Mouse (Mus musculus): Measurements from ENCODE around the gene Zfp688. TPM values are rescaled to one million over a fixed set of nuclear protein-coding genes. Genes with fewer than 3 reads are reported as not detected.
"Not testable (repeated sequence)": the region's sequence is repeated elsewhere in the genome, so short reads cannot be mapped to it uniquely, and the experiment has no call there.

Gene Zfp688
- total RNA-seq, 2 experiments from 2014 or later = 10.0 to 11.7 TPM

DNA sequence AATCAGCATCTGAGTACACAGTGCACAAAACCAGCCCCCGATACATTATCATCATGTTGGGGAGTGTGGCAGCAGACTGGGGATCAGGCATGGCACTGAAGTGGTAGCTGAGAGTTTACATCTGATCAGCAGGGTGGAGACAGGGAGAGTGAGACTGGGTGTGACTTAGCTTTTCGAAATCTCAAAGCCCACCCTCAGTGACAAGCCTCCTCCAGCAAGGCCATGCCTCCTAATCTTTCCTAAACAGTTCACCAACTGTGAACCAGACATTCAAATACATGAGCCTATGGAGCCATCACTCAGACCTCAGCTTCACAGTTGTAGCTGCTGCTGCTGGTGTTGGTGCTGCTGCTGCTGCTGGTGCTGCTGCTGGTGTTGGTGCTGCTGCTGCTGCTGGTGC, 10.4 kb downstream of the Zfp688 start:
- DNase-seq (ENCODE audit: low spot score in 2 of 2) = no peak

DNA sequence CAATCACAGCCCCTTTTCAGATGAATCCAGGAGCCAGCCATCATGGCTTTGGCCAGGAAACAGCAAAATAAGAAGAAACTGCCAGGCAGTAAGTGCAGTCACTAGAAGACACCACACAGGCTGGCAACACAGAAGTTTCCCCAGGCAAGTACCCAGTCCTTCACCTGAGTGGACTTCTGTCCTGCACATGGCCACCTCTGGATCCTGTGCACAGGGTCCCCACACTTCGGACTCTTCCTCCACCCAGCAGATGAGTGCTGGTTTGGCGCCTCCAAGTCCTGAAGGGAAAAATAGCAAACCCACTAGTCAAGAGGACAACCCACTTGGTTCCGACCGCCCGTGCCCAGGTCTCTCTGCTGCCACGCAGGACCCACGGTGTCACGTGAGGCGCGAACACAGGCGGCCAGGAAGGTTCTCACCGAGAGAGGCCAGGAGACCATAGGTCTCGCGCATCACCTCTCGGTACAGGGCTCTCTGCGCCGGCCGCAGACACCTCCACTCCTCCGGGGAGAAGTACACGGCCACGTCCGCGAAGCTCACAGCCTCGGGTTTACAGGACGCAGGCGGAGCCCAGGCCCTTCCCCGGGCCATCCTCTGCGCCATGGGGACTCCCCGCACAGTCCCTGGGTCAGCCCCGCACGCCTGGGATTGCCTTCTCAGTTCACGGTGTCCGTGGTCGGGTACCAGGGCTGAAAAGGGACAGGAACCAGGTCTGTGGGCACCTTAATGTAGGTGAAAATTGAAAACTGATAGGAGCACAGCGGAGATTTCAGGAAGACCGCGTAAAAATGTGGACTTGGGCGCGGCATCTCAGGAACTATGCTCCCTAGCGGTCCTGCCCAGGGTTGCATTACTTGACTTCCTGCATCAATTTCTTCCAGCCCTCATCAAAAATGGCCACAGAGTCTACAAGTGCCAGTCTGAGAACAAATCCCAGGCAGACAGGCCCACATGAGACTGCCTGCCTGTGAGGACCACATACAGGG, 15.6 kb downstream of the Zfp688 start, which contains the start of gene Zfp764:
Gene Zfp764, minus strand, starts transcription at position 821 of the 986 bp plus-strand sequence.
- DNase-seq (ENCODE audit: low spot score in 2 of 2) = peak; percentile 87 to 90

DNA sequence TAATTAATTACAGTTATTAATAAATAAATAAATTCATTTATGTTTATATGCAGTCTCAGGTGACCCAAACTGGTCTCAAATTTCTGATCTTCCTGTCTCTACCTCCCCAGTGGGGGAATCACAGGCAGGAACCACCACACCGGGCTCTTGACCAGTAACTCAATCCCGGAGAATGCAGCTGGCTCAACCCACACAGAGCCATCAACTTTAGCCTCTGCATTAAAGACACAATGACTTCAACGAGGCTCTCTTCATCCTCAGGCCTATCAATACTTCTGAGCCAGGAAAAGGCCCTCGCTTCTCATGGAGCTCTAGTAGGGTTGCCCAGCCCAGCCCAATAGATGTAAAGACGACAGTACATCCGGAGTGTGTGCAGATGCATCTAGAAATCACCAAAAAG, 17.8 kb downstream of the Zfp688 start:
- not testable (repeated sequence) for DNase-seq (ENCODE audit: low spot score in 2 of 2)

DNA sequence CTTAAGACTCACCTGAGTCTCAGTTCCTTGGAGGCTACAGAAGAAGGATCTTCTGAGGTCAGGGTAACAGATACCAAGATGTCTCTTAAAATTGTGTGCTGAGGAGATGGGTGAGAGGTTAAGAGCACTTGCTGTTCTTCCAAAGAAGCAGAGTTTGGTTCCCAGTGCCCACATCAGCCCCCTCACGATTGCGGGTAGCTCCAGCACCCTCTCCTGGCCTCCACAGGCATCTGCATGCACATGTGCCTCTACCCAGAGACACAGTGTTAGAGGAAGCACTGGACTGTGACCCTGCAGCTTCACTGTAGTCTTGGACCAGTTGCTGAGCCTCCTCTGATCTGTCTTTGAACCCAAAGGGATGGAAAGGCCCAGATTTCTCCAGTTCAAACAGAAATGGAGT, 18.9 kb downstream of the Zfp688 start:
- DNase-seq (ENCODE audit: low spot score in 2 of 2) = no peak

DNA sequence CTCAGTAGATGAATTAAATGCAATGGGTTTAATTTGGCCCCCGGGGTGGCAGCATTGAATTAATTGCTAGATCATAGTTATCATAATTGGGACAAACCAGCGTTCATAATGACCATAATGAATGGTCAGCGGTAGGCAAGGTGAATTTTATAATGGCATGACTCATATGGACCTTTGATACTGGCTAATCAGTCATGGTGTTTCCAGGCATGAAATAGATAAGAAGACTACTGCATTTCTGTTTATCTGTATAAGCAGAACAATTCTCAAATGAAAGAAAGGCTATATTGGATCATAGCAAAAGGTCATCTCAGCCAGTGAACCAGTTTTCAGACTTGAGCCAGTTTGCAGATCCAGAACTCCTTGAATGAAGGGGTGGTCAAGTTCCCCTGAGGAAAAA, 21.5 kb downstream of the Zfp688 start:
- DNase-seq (ENCODE audit: low spot score in 2 of 2) = no peak

DNA sequence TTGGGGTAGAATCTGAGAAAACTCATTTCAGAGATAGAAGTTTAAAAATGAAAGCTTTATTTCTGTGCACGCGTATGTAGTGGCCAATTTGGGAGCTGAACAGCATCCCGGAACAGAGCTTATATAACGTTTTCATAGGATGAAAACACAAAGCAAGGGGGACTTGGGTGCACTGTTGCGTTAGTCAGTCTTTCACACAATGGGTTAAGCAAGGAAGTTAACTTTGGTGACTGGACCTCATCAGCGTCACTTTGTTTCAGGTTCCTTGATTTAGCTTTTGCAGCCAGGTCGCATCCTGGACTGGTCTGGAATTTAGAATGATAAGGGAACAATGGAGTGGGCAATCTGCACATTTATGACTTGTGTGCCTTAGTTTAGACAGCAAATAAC, 27.9 kb downstream of the Zfp688 start:
- no peak for DNase-seq (ENCODE audit: low spot score in 2 of 2)

DNA sequence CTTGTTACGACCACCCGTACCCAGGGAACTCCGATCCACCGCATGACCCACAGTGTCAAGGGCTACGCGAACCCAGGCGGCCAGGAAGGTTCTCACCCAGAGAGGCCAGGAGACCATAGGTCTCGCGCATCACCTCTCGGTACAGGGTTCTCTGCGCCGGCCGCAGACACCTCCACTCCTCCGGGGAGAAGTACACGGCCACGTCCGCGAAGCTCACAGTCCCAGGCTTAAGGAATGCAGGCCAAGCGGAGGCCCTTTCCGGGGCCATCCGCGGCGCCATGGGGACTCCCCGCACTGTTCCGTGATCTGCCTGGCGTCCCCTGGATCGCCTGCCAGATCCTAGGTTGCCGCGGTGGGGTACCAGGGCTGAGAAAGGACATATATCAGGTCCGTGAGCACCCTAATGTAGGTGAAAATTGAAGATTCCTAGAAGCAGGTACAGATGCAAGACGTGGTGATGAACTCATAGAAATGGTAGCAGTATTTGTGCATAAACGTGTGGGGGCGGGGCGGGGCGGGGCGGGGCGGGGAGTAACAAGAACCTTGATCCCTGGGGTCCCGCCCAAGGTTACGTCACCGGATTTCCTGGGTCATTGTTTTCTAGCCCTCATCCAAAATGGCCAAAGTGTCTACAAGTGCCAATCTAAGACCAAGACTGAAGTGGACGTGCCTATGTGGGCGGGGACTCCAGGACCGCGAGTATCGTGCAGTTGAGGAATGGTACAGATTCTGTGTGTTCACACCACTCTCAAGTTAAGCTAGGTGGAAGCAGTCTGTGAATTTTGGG, 28.5 kb downstream of the Zfp688 start, which contains the start of gene E430018J23Rik:
Gene E430018J23Rik, minus strand, starts transcription at position 473 of the 787 bp plus-strand sequence.
- peak; percentile 96 for DNase-seq (ENCODE audit: low spot score in 2 of 2)

DNA sequence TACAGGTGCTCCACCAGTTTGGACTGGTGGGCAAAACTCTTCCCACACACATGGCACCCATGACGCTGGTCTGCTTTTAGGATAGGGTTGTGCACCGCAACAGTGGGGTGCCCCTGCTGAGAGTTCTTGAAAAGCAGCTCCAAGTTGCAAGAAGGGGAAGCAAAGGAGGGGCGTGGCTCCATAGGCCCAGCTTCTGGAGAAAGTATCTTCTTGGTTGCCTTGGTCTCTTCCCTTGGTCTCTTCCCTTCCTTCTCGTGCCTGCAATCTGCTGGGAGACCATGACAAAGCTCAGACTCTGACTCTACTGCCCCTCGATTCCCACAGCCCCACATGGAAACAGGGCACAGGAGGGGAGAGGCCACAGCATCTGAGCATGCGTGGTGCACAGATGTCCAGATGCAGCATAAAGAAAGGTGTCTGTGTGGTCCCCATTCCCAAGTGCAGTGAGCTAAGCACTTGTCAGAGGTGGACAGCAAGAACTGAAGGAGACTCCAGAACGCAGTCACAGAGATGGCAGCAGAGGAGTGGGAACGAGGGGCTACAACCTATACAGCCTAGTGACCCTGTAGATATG, 29.5 kb downstream of the Zfp688 start:
- DNase-seq (ENCODE audit: low spot score in 2 of 2) = no peak

DNA sequence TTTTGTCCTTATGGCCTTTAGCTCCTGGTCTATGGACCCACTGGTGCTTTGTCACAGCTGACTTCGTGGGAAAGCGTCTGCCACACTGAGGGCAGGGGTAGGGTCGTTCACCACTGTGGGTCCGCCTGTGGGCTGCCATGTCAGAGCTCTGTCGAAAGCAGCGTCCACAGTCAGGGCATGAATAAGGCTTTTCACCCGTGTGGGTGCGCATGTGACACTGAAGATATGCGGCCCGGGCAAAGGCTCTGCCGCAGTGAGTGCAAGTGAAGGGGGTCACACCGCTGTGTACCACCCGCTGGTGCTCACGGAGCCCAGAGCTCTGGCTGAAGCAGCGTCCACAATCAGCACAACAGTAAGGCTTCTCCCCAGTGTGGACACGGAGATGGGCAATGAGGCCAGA, 30.3 kb downstream of the Zfp688 start:
- DNase-seq (ENCODE audit: low spot score in 2 of 2) = no peak

DNA sequence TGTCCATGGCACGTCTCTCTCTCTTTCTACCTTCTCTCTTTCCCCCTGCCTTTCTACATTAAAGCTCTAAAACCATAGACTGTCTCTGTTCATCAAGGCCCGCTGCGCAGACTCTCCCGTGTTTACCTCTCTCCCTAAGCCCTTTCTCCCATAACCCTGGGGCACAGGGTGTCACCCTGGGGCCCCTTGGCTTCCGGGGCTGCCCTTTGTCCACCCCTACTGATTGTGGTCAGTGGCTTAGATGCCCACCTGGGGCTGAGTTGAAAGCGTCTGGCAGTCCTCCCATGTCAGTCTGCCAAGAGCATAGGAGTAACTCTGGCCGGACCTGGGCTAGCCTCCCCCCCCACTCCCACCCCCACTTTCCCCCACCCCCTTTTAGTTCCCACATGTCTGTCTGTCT, 31.6 kb downstream of the Zfp688 start:
- no peak for DNase-seq (ENCODE audit: low spot score in 2 of 2)

DNA sequence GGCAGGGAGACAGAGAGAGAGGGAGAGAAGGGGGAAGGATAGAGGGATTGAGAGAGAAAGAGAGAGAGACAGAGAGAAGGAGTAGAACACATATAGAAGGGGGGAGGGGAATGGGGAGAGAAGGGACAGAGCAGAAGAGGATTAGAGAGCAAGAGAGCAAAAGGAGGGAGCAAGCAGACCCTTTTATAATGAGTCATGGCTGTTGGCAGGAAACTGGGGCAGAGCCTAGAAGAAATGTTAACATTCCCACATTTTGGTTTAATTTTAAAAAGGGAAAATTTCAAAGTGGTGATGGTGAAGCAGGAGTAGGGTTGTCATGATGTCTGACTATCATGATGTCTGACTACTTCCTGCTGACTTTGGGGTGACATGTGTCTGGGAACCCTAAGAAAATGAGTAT, 33.7 kb downstream of the Zfp688 start:
- DNase-seq (ENCODE audit: low spot score in 2 of 2) = not testable (repeated sequence)

DNA sequence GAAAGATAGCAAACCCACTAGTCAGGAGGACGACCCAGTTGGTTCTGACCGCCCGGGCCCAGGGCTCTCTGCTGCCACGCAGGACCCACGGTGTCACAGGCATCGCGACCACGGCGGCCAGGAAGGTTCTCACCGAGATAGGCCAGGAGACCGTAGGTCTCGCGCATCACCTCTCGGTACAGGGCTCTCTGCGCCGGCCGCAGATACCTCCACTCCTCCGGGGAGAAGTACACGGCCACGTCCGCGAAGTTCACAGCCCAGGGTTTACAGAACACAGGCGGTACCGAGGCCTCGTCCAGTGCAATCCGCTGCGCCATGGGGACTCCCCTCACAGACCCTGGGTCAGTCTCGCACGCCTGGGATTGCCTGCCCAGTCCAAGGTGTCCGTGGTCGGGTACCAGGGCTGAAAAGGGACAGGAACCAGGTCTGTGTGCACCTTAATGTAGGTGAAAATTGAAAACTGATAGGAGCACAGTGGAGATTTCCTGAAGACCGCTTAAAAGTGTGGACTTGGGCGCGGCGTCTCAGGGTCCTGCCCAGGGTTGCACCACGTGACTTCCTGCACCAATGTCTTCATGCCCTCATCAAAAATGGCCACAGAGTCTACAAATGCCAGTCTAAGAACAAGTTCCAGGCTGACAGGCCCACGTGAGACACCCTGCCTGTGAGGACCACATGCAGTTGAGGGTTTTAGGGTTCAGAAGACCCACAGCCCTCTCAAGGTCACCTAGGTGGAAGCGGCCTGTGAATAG, 35.1 kb downstream of the Zfp688 start, which contains the start of gene 9130019O22Rik:
Gene 9130019O22Rik, minus strand, starts transcription at position 526 of the 752 bp plus-strand sequence.
- peak; percentile 87 to 91 for DNase-seq (ENCODE audit: low spot score in 2 of 2)

DNA sequence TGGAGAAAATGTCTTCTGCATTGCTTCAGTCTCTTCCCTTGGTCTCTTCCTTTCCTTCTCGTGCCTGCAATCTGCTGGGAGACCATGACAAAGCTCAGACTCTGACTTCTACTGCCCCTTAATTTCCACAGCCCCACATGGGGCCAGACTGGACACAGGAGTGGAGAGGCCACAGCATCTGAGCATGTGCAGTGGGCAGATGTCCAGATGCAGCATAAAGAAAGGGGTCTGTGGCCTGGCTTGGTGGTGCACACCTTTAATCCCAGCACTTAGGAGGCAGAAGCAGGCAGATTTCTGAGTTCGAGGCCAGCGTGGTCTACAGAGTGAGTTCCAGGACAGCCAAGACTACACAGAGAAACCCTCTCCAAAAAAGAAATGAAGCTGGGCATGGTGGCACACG, 36.3 kb downstream of the Zfp688 start:
- not testable (repeated sequence) for DNase-seq (ENCODE audit: low spot score in 2 of 2)

DNA sequence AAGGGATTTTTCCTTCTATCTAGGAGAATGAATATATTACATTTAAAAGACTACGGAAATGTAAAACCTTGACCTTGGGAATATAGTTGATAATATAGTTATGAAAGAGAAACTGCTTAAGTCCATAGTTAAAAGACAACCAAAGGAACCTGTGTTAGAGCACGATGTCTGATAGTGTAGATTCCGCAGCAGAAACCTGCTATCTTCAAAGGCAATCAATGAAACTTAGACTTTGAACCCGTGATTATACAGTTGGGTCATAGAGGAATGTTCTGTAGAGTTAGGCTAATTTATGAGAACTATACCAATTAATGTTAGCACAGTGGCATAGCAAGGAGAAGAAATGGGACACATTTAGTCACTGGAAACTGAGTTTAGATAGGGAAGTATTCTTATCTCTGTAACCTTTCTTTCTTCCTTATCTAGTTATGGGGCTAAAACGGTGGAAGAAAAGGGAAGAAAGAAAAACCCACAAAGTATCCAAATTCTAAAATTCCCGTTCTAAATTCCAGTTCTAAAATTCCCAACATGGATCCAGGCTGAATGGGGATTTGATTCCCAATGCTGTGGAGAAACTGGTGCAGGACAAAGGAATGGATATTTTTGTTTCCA, 43.5 kb downstream of the Zfp688 start:
- no peak for DNase-seq (ENCODE audit: low spot score in 2 of 2)

DNA sequence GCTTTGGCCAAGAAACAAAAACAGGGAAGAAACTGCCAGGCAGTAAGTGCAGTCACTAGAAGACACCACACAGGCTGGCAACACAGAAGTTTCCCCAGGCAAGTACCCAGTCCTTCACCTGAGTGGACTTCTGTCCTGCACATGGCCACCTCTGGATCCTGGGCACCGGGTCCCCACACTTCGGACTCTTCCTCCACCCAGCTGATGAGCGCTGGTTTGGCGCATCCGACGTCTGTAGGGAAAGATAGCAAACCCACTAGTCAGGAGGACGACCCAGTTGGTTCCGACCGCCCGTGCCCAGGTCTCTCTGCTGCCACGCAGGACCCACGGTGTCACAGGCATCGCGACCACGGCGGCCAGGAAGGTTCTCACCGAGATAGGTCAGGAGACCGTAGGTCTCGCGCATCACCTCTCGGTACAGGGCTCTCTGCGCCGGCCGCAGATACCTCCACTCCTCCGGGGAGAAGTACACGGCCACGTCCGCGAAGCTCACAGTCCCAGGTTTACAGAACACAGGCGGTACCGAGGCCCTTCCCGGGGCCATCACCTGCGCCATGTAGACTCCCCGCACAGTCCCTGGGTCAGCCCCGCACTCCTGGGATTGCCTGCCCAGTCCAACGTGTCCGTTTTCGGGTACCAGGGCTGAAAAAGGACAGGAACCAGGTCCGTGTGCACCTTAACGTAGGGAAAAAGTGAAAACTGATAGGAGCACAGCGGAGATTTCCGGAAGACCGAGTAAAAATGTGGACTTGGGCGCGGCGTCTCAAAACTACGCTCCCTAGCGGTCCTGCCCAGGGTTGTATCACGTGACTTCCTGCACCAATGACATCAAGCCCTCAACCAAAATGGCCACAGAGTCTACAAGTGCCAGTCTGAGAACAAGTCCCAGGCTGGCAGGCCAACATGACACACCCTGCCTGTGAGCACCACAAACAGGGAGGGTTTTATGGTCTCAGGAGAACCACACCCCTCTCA, 46.3 kb downstream of the Zfp688 start, which contains the start of gene Zfp747:
Gene Zfp747, minus strand, starts transcription at position 780 of the 975 bp plus-strand sequence.
- DNase-seq (ENCODE audit: low spot score in 2 of 2) = peak; percentile 88 to 94

DNA sequence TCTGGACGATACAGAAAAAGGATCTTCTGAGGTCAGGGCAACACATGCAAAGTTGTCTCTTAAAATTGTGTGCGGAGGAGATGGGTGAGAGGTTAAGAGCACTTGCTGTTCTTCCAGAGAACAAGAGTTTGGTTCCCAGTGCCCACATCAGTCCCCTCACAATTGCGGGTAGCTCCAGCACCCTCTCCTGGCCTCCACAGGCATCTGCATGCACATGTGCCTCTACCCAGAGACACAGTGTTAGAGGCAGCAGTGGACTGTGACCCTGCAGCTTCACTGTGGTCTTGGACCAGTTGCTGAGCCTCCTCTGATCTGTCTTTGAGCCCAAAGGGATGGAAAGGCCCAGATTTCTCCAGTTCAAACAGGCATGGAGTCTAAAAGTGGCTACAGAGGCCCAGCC, 50.0 kb downstream of the Zfp688 start:
- DNase-seq (ENCODE audit: low spot score in 2 of 2) = not testable (repeated sequence)

DNA sequence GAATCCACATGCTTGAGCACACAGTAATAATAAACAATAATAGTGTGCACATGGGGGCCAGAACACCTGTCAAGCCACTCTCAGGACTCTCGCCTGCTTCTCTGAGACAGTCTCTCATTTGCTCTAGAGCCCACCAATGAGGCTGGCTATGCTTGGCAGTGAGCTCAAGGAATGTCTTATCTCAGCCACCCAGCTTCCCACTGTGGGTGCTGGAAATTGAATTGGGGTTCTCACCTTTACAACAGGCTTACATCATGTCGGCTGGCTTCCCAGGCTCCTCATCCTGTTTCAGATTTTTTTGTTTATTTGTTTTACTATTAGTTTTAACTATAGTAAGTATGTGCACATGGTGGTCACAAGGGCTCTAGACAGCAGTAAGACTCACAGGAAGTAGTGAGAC, 50.7 kb downstream of the Zfp688 start:
- no peak for DNase-seq (ENCODE audit: low spot score in 2 of 2)

Measured in layer of hippocampus, postnatal 10 days (tissue).